Mouse (Mus musculus) heart, adult 2 months (tissue): ENCODE results near the gene Snx9. TPM values are rescaled to one million over a fixed set of nuclear protein-coding genes. Genes with fewer than 3 reads are reported as not detected.

Source experiments
- DNase-seq, 2 experiments: peaks; one replicate each; pipeline ENCODE4 v3.0.0; 2021
- H3K27ac ChIP-seq: fragments of 200-600 bp; 2 replicates; pipeline ENCODE4 v1.8.1; 2022
- H3K27me3 ChIP-seq: fragments of 200-500 bp; 2 replicates; pipeline ENCODE4 v1.6.1; 2012; ENCODE audit warnings: mild to moderate bottlenecking, low read length, inconsistent platforms, mixed read lengths; ENCODE audit not compliant: control insufficient read depth, insufficient read depth
- H3K36me3 ChIP-seq: fragments of 200-500 bp; 2 replicates; pipeline ENCODE4 v1.6.1; 2012; ENCODE audit warnings: low read length, inconsistent platforms; ENCODE audit not compliant: control insufficient read depth, insufficient read depth
- H3K4me1 ChIP-seq: fragments of 200-500 bp; 2 replicates; pipeline ENCODE4 v1.6.1; 2011; ENCODE audit warnings: low read length; ENCODE audit not compliant: control insufficient read depth, insufficient read depth
- H3K4me3 ChIP-seq: fragments of 200-600 bp; 2 replicates; pipeline ENCODE4 v1.8.1; 2022
- H3K79me2 ChIP-seq: fragments of 200-500 bp; replicated peaks from 2 replicates; pipeline ENCODE4 v1.6.1; 2012; ENCODE audit warnings: mild to moderate bottlenecking, inconsistent platforms, low read length, moderate library complexity, mixed read lengths; ENCODE audit not compliant: control insufficient read depth, insufficient read depth
- H3K9ac ChIP-seq: fragments of 200-500 bp; 2 replicates; pipeline ENCODE4 v1.6.1; 2012; ENCODE audit warnings: low read depth, mild to moderate bottlenecking, control low read depth, inconsistent platforms, low read length, mixed read lengths
- CTCF ChIP-seq: fragments of 200-600 bp; IDR thresholded peaks from 2 replicates; pipeline ENCODE4 v1.8.1; 2022; ENCODE audit warnings: antibody characterized with exemption, mild to moderate bottlenecking, moderate library complexity
- EP300 ChIP-seq: fragments of 200-500 bp; IDR thresholded peaks from 2 replicates; pipeline ENCODE4 v1.6.1; 2011; ENCODE audit warnings: low read depth, low read length, control low read depth; ENCODE audit not compliant: insufficient read depth
- POLR2A ChIP-seq: fragments of 200-500 bp; IDR thresholded peaks from 2 replicates; pipeline ENCODE4 v1.6.1; 2011; ENCODE audit warnings: mild to moderate bottlenecking, low read depth, low read length, control low read depth; ENCODE audit not compliant: insufficient read depth
- WGBS: fragments of 180-500 bp; shearing (Covaris S2); methylation state at CpG from one replicate; pipeline ENCODE4 v1.1.7; 2018; 5-methylcytosine and 5-hydroxymethylcytosine counted together
- intact Hi-C: fragments of 180-260 bp; cut with DNase I; formaldehyde crosslinking; loops from one replicate; pipeline ENCODE4 v1.15.1; 2025
- polyA plus RNA-seq: library from polyadenylated mRNA; depleted of rRNA; stranded (reverse); fragments of >200 nt; gene quantifications from 2 replicates; pipeline ENCODE4 v1.2.3, GENCODE M21; 2012
- total RNA-seq, 2 experiments: library from RNA; stranded (reverse); gene quantifications; 2 replicates each; pipeline ENCODE4 v1.2.3; 2021

Snx9 gene
- total and polyA plus RNA-seq, 3 experiments = 16.7 to 31.9 (median 30.2) TPM

GRCm38 (mm10) chr17:5932161-5932560 lies 91.0 kb downstream of the Snx9 start:
- peaks cover 2% of the 10 kb centered on the region; the same call in 1 of the 2 replicates for H3K4me1 ChIP-seq
- H3K27me3 ChIP-seq = no peaks in the 10 kb centered on the region
- no peak overlapping the region for H3K27ac ChIP-seq
- 78% methylated on average over 5 of the region's 5 CpGs for WGBS
- H3K4me3 ChIP-seq = no peak overlapping the region
- H3K9ac ChIP-seq = no peak overlapping the region
- intact Hi-C loops = no loop called here
- H3K79me2 ChIP-seq = no peaks in the 10 kb centered on the region
- TF ChIP-seq POLR2A (no peak), CTCF (no peak)
- no peaks in the 10 kb centered on the region for H3K36me3 ChIP-seq
- DNase-seq = no peak

DNA sequence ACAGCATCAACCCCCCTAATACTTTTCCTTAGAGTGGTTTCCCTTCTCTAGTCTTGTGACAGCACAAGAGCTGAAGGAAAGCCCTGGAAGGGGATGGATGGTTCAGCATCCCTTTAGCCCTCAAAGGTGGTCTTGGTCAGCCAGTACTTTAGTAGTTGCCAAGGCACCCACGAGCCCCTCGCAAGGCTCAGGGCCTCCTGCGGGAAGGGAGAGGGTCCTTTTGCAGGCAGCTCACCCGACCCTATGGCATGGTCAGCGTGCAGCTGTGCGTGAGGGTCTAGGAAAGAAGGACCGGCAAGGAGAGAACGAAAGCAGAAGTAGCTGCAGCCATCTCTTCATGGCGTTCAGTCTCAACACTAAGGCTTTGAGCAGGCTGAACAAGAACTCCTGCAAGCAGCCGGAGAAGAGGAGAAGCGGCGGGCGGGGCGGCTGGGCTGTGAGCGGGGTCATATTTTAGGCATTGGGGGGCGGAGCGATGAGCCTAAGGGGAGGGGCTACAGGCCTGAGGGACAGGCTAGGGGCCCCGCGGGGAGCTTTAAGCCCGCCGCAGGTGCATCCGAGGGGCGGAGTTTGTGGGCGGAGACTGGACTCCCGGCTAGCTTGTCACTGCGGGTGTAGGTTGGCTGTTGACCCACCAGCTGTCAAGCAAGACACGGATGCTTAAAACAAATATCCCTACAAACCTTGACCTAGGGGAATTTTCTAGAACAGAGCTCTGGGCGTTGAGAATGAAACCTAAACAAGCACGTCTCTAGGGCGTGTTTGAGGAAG lies 93.6 kb downstream of the Snx9 start:
- intact Hi-C loops = no loop called here
- Histone ChIP-seq H3K36me3 (no peaks in the 10 kb centered on the region), H3K4me3 (peak overlapping the region; percentile 27; the same call in 1 of the 2 replicates), H3K79me2 (no peaks in the 10 kb centered on the region), H3K9ac (peak overlapping the region; percentile 18; the same call in 1 of the 2 replicates), H3K27ac (no peak overlapping the region), H3K4me1 (peaks cover 2% of the 10 kb centered on the region; the same call in 1 of the 2 replicates), H3K27me3 (no peaks in the 10 kb centered on the region)
- DNase-seq = peak; percentile 81 to 87
- WGBS = 3% methylated on average over 30 of the region's 30 CpGs
- TF ChIP-seq EP300 (no peak), POLR2A (no peak), CTCF (no peak)

GRCm38 (mm10) chr17:5935680-5936079 lies 94.6 kb downstream of the Snx9 start:
- Histone ChIP-seq H3K9ac (no peak overlapping the region), H3K4me1 (peaks cover 2% of the 10 kb centered on the region; the same call in 1 of the 2 replicates), H3K36me3 (no peaks in the 10 kb centered on the region), H3K27me3 (no peaks in the 10 kb centered on the region), H3K27ac (no peak overlapping the region), H3K4me3 (no peak overlapping the region), H3K79me2 (no peaks in the 10 kb centered on the region)
- DNase-seq = no peak
- 83% methylated on average over 3 of the region's 3 CpGs for WGBS
- TF ChIP-seq EP300 (no peak), POLR2A (no peak), CTCF (no peak)
- intact Hi-C loops = no loop called here

DNA sequence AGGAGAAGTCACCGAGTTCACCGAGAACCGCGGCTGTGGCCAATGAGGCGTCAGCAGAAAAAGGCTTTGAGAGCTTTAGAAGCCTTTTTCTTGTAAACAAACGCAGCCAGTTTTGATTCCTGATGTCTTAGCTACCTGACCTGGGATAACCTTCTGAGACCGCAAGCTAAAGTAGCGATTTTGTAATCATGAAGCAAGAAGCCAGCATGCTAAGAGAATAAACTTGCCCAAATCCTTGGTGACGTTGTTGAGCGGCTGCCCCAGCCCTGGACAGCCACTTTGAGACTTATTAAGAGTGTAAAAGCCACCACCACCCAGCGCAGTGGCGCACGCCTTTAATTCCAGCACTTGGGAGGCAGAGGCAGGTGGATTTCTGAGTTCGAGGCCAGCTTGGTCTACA lies 95.1 kb downstream of the Snx9 start:
- H3K9ac ChIP-seq = no peak overlapping the region
- no peak for DNase-seq
- no peak overlapping the region for H3K4me3 ChIP-seq
- H3K79me2 ChIP-seq = no peaks in the 10 kb centered on the region
- H3K4me1 ChIP-seq = peaks cover 2% of the 10 kb centered on the region; the same call in 1 of the 2 replicates
- intact Hi-C loops = no loop called here
- no peaks in the 10 kb centered on the region for H3K27me3 ChIP-seq
- 84% methylated on average over 14 of the region's 14 CpGs for WGBS
- TF ChIP-seq EP300 (no peak), POLR2A (no peak), CTCF (no peak)
- no peaks in the 10 kb centered on the region for H3K36me3 ChIP-seq
- H3K27ac ChIP-seq = no peak overlapping the region

GRCm38 (mm10) chr17:5937441-5937840 lies 96.3 kb downstream of the Snx9 start:
- DNase-seq = no peak
- H3K9ac ChIP-seq = no peak overlapping the region
- H3K27ac ChIP-seq = no peak overlapping the region
- TF ChIP-seq CTCF = no peak
- no peak for TF ChIP-seq EP300
- TF ChIP-seq POLR2A = no peak
- 53% methylated on average over 2 of the region's 2 CpGs for WGBS
- no peaks in the 10 kb centered on the region for H3K79me2 ChIP-seq
- intact Hi-C loops = no loop called here
- H3K27me3 ChIP-seq = no peaks in the 10 kb centered on the region
- H3K36me3 ChIP-seq = no peaks in the 10 kb centered on the region
- H3K4me3 ChIP-seq = no peak overlapping the region
- H3K4me1 ChIP-seq = peaks cover 2% of the 10 kb centered on the region; the same call in 1 of the 2 replicates

- intact Hi-C loops = no loop called here
- TF ChIP-seq EP300 (no peak), POLR2A (no peak)
- Histone ChIP-seq H3K27ac (no peak overlapping the region), H3K4me3 (no peak overlapping the region), H3K4me1 (peaks cover 4% of the 10 kb centered on the region), H3K79me2 (no peaks in the 10 kb centered on the region), H3K27me3 (no peaks in the 10 kb centered on the region), H3K9ac (no peak overlapping the region), H3K36me3 (no peaks in the 10 kb centered on the region)
- no peak for DNase-seq
- WGBS = 83% methylated on average over 12 of the region's 12 CpGs
Observed at GRCm38 (mm10) chr17:5939871-5940270, 98.7 kb downstream of the Snx9 start.
